Mouse (Mus musculus) ES-E14 (cell line): ENCODE results near the gene Setd3.

Experiments
- HCFC1 ChIP-seq: IDR thresholded peaks from 2 replicates; pipeline ENCODE4 v1.6.1; 2012; ENCODE audit warnings: low read length, inconsistent platforms, borderline replicate concordance; ENCODE audit not compliant: insufficient read depth
- MAFK ChIP-seq: IDR thresholded peaks from 2 replicates; pipeline ENCODE4 v1.6.1; 2014; ENCODE audit warnings: mild to moderate bottlenecking, low read depth, low read length, inconsistent platforms; ENCODE audit not compliant: insufficient read depth
- ZC3H11A ChIP-seq: IDR thresholded peaks from 2 replicates; pipeline ENCODE4 v1.6.1; 2012; ENCODE audit warnings: low read depth, mild to moderate bottlenecking, inconsistent platforms, low read length, borderline replicate concordance
- ZNF384 ChIP-seq: IDR thresholded peaks from 2 replicates; pipeline ENCODE4 v1.6.1; 2012; ENCODE audit warnings: low read depth, low read length, inconsistent platforms

DNA sequence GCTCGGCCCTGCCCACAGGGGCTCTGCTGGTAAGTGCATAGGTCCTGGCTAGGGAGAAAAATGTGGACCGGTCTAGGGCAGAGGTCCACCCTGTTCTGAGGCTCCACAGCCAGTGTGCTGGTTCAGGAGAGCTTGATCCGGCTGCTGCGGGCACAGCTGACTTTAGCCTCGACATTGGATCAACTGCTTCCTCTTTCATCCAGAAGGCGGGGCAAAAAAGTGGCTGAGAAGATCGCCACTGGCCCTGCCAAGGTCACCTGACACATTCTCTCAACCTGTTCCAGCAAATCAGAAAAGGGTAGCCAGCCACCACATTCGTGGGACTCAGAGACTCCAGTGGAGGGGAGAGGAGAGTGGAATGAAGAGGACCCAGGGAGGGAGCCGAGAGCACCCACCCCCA is 90.9 kb downstream of the Setd3 start:
- TF ChIP-seq MAFK (no peak), ZC3H11A (no peak), HCFC1 (no peak), ZNF384 (no peak)
